In the genomic region with DNA sequence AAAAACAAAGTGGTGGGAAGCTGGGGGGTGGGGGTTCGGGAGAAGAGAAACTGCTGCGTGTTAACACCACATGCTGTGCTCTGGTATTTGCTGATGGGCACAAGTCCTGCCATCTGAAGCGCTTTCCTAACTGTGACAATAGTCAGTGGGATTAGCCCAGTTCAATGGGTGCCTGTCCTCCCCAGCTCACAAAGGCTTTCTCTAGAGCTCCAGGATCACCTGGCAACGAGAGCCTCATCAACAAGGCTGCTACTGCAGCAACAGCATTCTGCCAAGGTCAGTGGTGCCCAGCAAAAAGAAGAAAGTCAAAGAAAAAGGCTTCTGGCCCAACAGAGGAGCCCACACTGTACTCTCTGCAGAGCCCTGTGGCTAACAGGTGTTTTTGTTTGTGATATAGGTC, we compare ENCODE assay signal across 23 mouse cellular contexts. TPM values are rescaled to one million over a fixed set of nuclear protein-coding genes. Genes with fewer than 3 reads are reported as not detected.
DNase-seq lines count a peak whose midpoint lies in the region; ATAC-seq lines count a peak whose summit lies in the region.
"Had no signal": no experiment of that assay in that cellular context is flagged by ENCODE, and none has a peak within 500 bp of the region (broad histone marks: within the 10 kb centered on the region; RNA-seq: fewer than 3 reads in every experiment).

No protein-coding gene starts in this region.

- H3K4me2 ChIP-seq in midbrain, embryonic 13.5 days (replicated peaks): no peak overlapping the region
- H3K4me2 ChIP-seq: embryonic facial prominence, embryonic 15.5 days; hindbrain, embryonic 14.5 days; lung, embryonic 15.5 days had no signal

- H3K36me3 ChIP-seq in midbrain, embryonic 13.5 days: no peaks in the 10 kb centered on the region
- H3K36me3 ChIP-seq: embryonic facial prominence, embryonic 15.5 days; G1E; lung, embryonic 15.5 days had no signal

- no peaks in the 10 kb centered on the region for H3K27me3 ChIP-seq in midbrain, embryonic 13.5 days
- H3K27me3 ChIP-seq: embryonic facial prominence, embryonic 15.5 days; lung, embryonic 15.5 days had no signal

- WGBS in midbrain, embryonic 13.5 days: 0% methylated on average over 4 of the region's 4 CpGs

- peak; percentile 58 to 84 for DNase-seq in adrenal gland, adult (ENCODE audit: inconsistent age in 2 of 2, low spot score in 1 of 2)
- no peak for DNase-seq in adrenal gland, postnatal 4 days (ENCODE audit: low spot score in 2 of 2)
- peak; percentile 42 for DNase-seq in layer of hippocampus, adult 9-11 months
- DNase-seq in layer of hippocampus, adult 18-20 months (ENCODE audit: low spot score in 2 of 2): no peak
- DNase-seq in Muller cell, postnatal 12 days (ENCODE audit: inconsistent ontology term): peak; percentile 77
- DNase-seq in embryo, embryonic 10.5 days (ENCODE audit: low spot score): no peak
- no peak for DNase-seq in right cerebral cortex, adult 18-20 months
- DNase-seq: cerebellum, postnatal 10 days; embryo, embryonic 11 days; gastrocnemius, postnatal 36 days; layer of hippocampus, postnatal 36 days; liver; thymus, adult 2 months had no signal

- H3K27ac ChIP-seq in midbrain, embryonic 13.5 days: no peak overlapping the region
- H3K27ac ChIP-seq: embryonic facial prominence, embryonic 15.5 days; hindbrain, embryonic 14.5 days; kidney, postnatal 0 days; lung, embryonic 15.5 days had no signal

- peak; percentile 48; the same call in 1 of the 2 replicates for ATAC-seq in midbrain, embryonic 13.5 days
- ATAC-seq: CD4-positive, CD25-positive, alpha-beta regulatory T cell, adult 4 months; forebrain, embryonic 14.5 days had no signal

- H3K9me3 ChIP-seq in midbrain, embryonic 13.5 days: no peaks in the 10 kb centered on the region
- H3K9me3 ChIP-seq: embryonic facial prominence, embryonic 15.5 days; G1E; lung, embryonic 15.5 days; megakaryocyte, embryonic 14.5 days had no signal

- H3K4me1 ChIP-seq in midbrain, embryonic 13.5 days (replicated peaks): peaks cover 11% of the 10 kb centered on the region
- H3K4me1 ChIP-seq: embryonic facial prominence, embryonic 15.5 days had no signal

- no peak overlapping the region for H3K9ac ChIP-seq in midbrain, embryonic 13.5 days (replicated peaks)
- H3K9ac ChIP-seq: embryonic facial prominence, embryonic 15.5 days; hindbrain, embryonic 14.5 days; lung, embryonic 15.5 days had no signal

- H3K4me3 ChIP-seq in midbrain, embryonic 13.5 days (replicated peaks): no peak overlapping the region
- H3K4me3 ChIP-seq: embryonic facial prominence, embryonic 15.5 days; lung, embryonic 15.5 days; megakaryocyte, embryonic 14.5 days; myocyte had no signal

RNA-seq across cellular contexts. Expression of a gene that starts 58.2 kb away (rescaled TPM):
- 10 to 100 TPM; 53.3 to 66.6 TPM for total RNA-seq in adrenal gland, postnatal 4 days (2021)
- 100 to 1,000 TPM; 139 to 155 TPM for total RNA-seq in layer of hippocampus, adult 18-20 months (2021)
- 7.2 and 7.6 TPM in 2 replicates for polyA plus RNA-seq in midbrain, embryonic 13.5 days (2015; fragmentation: Nextera tagmentation; extraction: Ambion mirVana)
- polyA plus RNA-seq: G1E had no signal

Comparison
In these comparisons a context has a peak if more than half of its experiments do, and no peak if none do; other contexts are left out.
1. DNase-seq: peak in adrenal gland, adult (2 of 2), layer of hippocampus, adult 9-11 months (single experiment) and Muller cell, postnatal 12 days (single experiment); none in adrenal gland, postnatal 4 days (0 of 2), layer of hippocampus, adult 18-20 months (0 of 2), embryo, embryonic 10.5 days (single experiment) and right cerebral cortex, adult 18-20 months (single experiment).